Mouse (Mus musculus): ENCODE data around the gene Rhag. TPM values are rescaled to one million over a fixed set of nuclear protein-coding genes. Genes with fewer than 3 reads are reported as not detected.

Rhag gene
- 2.5 and 2.9 TPM in 2 replicates for polyA plus RNA-seq (2016; fragmentation: Nextera tagmentation; extraction: Ambion mirVana)

GRCm38 (mm10) chr17:40810934-40811333 lies at the start of gene Rhag:
TSS of gene Rhag (plus strand) at chr17:40811126.
- no peak within 1 kb of the TSS for H3K27ac ChIP-seq
- H3K4me1 ChIP-seq (replicated peaks) = no peaks in the 10 kb centered on the region
- no peak within 1 kb of the TSS for H3K9ac ChIP-seq (replicated peaks)
- H3K4me3 ChIP-seq (replicated peaks) = no peak within 1 kb of the TSS
- H3K4me2 ChIP-seq = no peak within 1 kb of the TSS
- H3K36me3 ChIP-seq = no peaks in the 10 kb centered on the region
- H3K9me3 ChIP-seq = no peaks in the 10 kb centered on the region
- 70% methylated on average over 1 of the region's 1 CpGs for WGBS
- no peak for ATAC-seq (ENCODE audit: insufficient number of reproducible peaks, insufficient read depth, low FRiP score, low TSS enrichment, low read depth)
- no peaks in the 10 kb centered on the region for H3K27me3 ChIP-seq

- WGBS = 77% methylated on average over 4 of the region's 4 CpGs
- no peaks in the 10 kb centered on the region for H3K27me3 ChIP-seq
Measured at GRCm38 (mm10) chr17:40763662-40764061, 47.3 kb upstream of the Rhag start.

GRCm38 (mm10) chr17:40767120-40767519 lies 43.8 kb upstream of the Rhag start:
- Histone ChIP-seq H3K27ac (no peak overlapping the region), H3K9ac (replicated peaks) (no peak overlapping the region), H3K36me3 (no peaks in the 10 kb centered on the region), H3K9me3 (no peaks in the 10 kb centered on the region), H3K4me3 (replicated peaks) (no peak overlapping the region), H3K4me2 (no peak overlapping the region), H3K4me1 (replicated peaks) (no peaks in the 10 kb centered on the region), H3K27me3 (no peaks in the 10 kb centered on the region)
- no peak for ATAC-seq (ENCODE audit: insufficient number of reproducible peaks, insufficient read depth, low FRiP score, low TSS enrichment, low read depth)
- WGBS = 74% methylated on average over 1 of the region's 1 CpGs

More at GRCm38 (mm10) chr17:40763662-40764061, 47.3 kb upstream of the Rhag start:
- no peaks in the 10 kb centered on the region for H3K4me1 ChIP-seq (replicated peaks)
- ATAC-seq (ENCODE audit: insufficient number of reproducible peaks, insufficient read depth, low FRiP score, low TSS enrichment, low read depth) = no peak
- no peak overlapping the region for H3K9ac ChIP-seq (replicated peaks)
- H3K4me2 ChIP-seq = no peak overlapping the region
- H3K4me3 ChIP-seq (replicated peaks) = no peak overlapping the region
- no peak overlapping the region for H3K27ac ChIP-seq
- H3K9me3 ChIP-seq = no peaks in the 10 kb centered on the region
- no peaks in the 10 kb centered on the region for H3K36me3 ChIP-seq

- Histone ChIP-seq H3K9ac (replicated peaks) (no peak overlapping the region), H3K27ac (no peak overlapping the region), H3K4me3 (replicated peaks) (no peak overlapping the region), H3K27me3 (no peaks in the 10 kb centered on the region), H3K36me3 (no peaks in the 10 kb centered on the region), H3K4me1 (replicated peaks) (no peaks in the 10 kb centered on the region), H3K4me2 (no peak overlapping the region), H3K9me3 (no peaks in the 10 kb centered on the region)
- ATAC-seq (ENCODE audit: insufficient number of reproducible peaks, insufficient read depth, low FRiP score, low TSS enrichment, low read depth) = no peak
Measured at GRCm38 (mm10) chr17:40789877-40790276, 21.0 kb upstream of the Rhag start.

- H3K9me3 ChIP-seq = no peaks in the 10 kb centered on the region
- no peak overlapping the region for H3K4me2 ChIP-seq
- H3K36me3 ChIP-seq = no peaks in the 10 kb centered on the region
- H3K27me3 ChIP-seq = no peaks in the 10 kb centered on the region
- no peak overlapping the region for H3K27ac ChIP-seq
- no peaks in the 10 kb centered on the region for H3K4me1 ChIP-seq (replicated peaks)
- 55% methylated on average over 20 of the region's 20 CpGs for WGBS
- no peak for ATAC-seq (ENCODE audit: insufficient number of reproducible peaks, insufficient read depth, low FRiP score, low TSS enrichment, low read depth)
- H3K4me3 ChIP-seq (replicated peaks) = no peak overlapping the region
- no peak overlapping the region for H3K9ac ChIP-seq (replicated peaks)
Measured at GRCm38 (mm10) chr17:40793921-40794854, 16.7 kb upstream of the Rhag start.

GRCm38 (mm10) chr17:40802707-40803340 lies 8.1 kb upstream of the Rhag start:
- Histone ChIP-seq H3K27ac (no peak overlapping the region), H3K4me2 (no peak overlapping the region), H3K36me3 (no peaks in the 10 kb centered on the region), H3K4me3 (replicated peaks) (no peak overlapping the region), H3K9ac (replicated peaks) (no peak overlapping the region), H3K9me3 (no peaks in the 10 kb centered on the region), H3K27me3 (no peaks in the 10 kb centered on the region), H3K4me1 (replicated peaks) (no peaks in the 10 kb centered on the region)
- WGBS = 89% methylated on average over 3 of the region's 3 CpGs
- no peak for ATAC-seq (ENCODE audit: insufficient number of reproducible peaks, insufficient read depth, low FRiP score, low TSS enrichment, low read depth)

GRCm38 (mm10) chr17:40806550-40806949 lies 4.4 kb upstream of the Rhag start:
- Histone ChIP-seq H3K36me3 (no peaks in the 10 kb centered on the region), H3K4me2 (no peak overlapping the region), H3K9ac (replicated peaks) (no peak overlapping the region), H3K4me3 (replicated peaks) (no peak overlapping the region), H3K27ac (no peak overlapping the region), H3K27me3 (no peaks in the 10 kb centered on the region), H3K4me1 (replicated peaks) (no peaks in the 10 kb centered on the region), H3K9me3 (no peaks in the 10 kb centered on the region)
- 51% methylated on average over 3 of the region's 3 CpGs for WGBS
- no peak for ATAC-seq (ENCODE audit: insufficient number of reproducible peaks, insufficient read depth, low FRiP score, low TSS enrichment, low read depth)

GRCm38 (mm10) chr17:40806953-40807572 lies 3.9 kb upstream of the Rhag start, which contains the start of gene Crisp2:
TSS of gene Crisp2 (minus strand) at chr17:40807003.
- Histone ChIP-seq H3K27ac (no peak within 1 kb of the TSS), H3K9ac (replicated peaks) (no peak within 1 kb of the TSS), H3K4me3 (replicated peaks) (no peak within 1 kb of the TSS), H3K4me1 (replicated peaks) (no peaks in the 10 kb centered on the region), H3K27me3 (no peaks in the 10 kb centered on the region), H3K4me2 (no peak within 1 kb of the TSS), H3K9me3 (no peaks in the 10 kb centered on the region), H3K36me3 (no peaks in the 10 kb centered on the region)
- ATAC-seq (ENCODE audit: insufficient number of reproducible peaks, insufficient read depth, low FRiP score, low TSS enrichment, low read depth) = no peak
- WGBS = 24% methylated on average over 2 of the region's 2 CpGs

GRCm38 (mm10) chr17:40808071-40808470 lies 2.9 kb upstream of the Rhag start:
- Histone ChIP-seq H3K4me3 (replicated peaks) (no peak overlapping the region), H3K27ac (no peak overlapping the region), H3K9me3 (no peaks in the 10 kb centered on the region), H3K4me1 (replicated peaks) (no peaks in the 10 kb centered on the region), H3K36me3 (no peaks in the 10 kb centered on the region), H3K27me3 (no peaks in the 10 kb centered on the region), H3K4me2 (no peak overlapping the region), H3K9ac (replicated peaks) (no peak overlapping the region)
- no peak for ATAC-seq (ENCODE audit: insufficient number of reproducible peaks, insufficient read depth, low FRiP score, low TSS enrichment, low read depth)

GRCm38 (mm10) chr17:40811560-40811959 lies 634 bp downstream of the Rhag start:
- Histone ChIP-seq H3K4me1 (replicated peaks) (no peaks in the 10 kb centered on the region), H3K27ac (no peak overlapping the region), H3K36me3 (no peaks in the 10 kb centered on the region), H3K4me2 (no peak overlapping the region), H3K9me3 (no peaks in the 10 kb centered on the region), H3K9ac (replicated peaks) (no peak overlapping the region), H3K27me3 (no peaks in the 10 kb centered on the region), H3K4me3 (replicated peaks) (no peak overlapping the region)
- 86% methylated on average over 1 of the region's 1 CpGs for WGBS
- no peak for ATAC-seq (ENCODE audit: insufficient number of reproducible peaks, insufficient read depth, low FRiP score, low TSS enrichment, low read depth)

GRCm38 (mm10) chr17:40812259-40812658 lies 1.3 kb downstream of the Rhag start:
- Histone ChIP-seq H3K9ac (replicated peaks) (no peak overlapping the region), H3K36me3 (no peaks in the 10 kb centered on the region), H3K4me2 (no peak overlapping the region), H3K4me1 (replicated peaks) (no peaks in the 10 kb centered on the region), H3K4me3 (replicated peaks) (no peak overlapping the region), H3K9me3 (no peaks in the 10 kb centered on the region), H3K27me3 (no peaks in the 10 kb centered on the region), H3K27ac (no peak overlapping the region)
- 75% methylated on average over 2 of the region's 2 CpGs for WGBS
- no peak for ATAC-seq (ENCODE audit: insufficient number of reproducible peaks, insufficient read depth, low FRiP score, low TSS enrichment, low read depth)

All from limb, embryonic 12.5 days (tissue).